Mouse (Mus musculus): ENCODE data around the gene Ring1.

- TF ChIP-seq CTCF (IDR thresholded peaks at IDR 0.05; ENCODE audit: low read depth) (no peak), EP300 (IDR thresholded peaks at IDR 0.05; ENCODE audit: low read depth) (no peak)
Observed at GRCm38 (mm10) chr17:34025756-34026151, 1.3 kb upstream of the Ring1 start.

Data from liver, embryonic 14.5 days (tissue).